Mouse (Mus musculus) kidney, adult 9 months (tissue): ENCODE results near the gene Yy1.

Source experiments
- DNase-seq: peaks from one replicate; pipeline ENCODE4 v3.0.0; 2022

Gene Yy1

DNA sequence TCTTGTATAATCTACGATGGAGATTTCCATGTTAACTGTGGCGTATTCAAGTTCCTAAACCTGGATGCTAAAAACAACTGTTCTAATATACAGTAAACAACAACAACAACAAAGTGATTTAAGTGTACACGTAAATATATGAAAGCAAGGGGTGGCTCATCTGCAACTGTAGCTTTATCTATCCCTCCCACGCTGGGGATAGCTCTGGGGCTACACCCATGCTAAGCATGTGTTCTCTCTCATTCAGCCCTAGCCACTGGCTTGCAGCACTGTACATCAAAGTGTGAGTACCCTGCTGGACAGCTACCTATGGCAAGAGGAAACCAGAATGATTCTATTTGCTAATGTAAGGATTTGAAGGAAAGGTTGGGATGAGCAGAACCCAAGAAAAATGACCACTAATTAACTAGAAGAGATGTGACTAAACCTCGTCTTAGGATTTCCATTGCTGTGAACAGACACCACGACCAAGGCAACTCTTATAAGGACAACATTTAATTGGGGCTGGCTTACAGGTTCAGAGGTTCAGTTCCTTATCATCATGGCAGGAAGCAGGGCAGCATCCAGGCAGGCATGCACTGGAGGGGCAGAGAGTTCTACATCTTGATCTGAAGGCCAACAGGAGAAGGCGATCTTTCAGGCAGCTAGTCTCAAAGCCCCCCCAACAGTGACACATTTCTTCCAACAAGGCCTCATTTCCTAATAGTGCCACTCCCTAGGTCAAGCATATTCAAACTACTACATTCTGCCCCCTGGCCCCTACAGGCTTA is 12.5 kb upstream of the Yy1 start:
- no peak for DNase-seq

DNA sequence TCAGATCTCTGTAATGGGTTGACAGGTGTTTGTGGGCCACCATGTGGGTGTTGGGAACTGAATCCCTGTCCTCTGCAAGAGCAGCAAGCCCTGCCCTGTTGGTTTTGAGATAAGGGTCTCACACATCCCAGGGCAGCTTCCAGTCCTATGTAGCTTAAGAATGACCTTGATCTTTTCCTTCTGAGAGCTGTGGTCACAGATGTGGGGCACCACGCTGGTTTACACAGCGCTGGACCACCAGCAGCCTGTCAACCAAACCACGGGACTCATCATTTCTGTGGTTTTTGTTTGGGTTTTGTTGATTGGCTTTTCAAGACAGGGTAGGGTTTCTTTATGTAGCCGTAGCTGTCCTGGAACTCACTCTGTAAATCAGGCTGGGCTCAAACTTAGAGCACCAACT is 7.6 kb upstream of the Yy1 start:
- DNase-seq, result no peak

DNA sequence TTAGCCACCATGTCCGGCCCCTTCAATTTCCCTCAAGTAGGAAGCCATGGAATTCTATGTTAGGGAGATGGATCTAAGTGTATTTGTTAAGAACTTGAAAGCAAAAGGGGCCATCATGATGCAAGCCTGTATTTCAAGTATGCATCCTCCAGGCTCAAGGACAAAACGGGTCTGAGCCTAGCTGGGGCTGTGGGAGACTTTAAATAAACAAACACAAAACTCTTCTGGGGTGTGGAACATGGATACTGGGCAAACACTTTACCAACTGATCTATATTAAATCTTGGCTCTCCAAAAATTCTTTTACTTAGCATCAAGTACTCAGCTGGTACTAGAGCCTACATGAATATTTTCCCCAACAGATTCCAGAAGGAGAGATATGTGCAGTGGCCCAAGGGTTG is 5.4 kb upstream of the Yy1 start:
- no peak for DNase-seq

DNA sequence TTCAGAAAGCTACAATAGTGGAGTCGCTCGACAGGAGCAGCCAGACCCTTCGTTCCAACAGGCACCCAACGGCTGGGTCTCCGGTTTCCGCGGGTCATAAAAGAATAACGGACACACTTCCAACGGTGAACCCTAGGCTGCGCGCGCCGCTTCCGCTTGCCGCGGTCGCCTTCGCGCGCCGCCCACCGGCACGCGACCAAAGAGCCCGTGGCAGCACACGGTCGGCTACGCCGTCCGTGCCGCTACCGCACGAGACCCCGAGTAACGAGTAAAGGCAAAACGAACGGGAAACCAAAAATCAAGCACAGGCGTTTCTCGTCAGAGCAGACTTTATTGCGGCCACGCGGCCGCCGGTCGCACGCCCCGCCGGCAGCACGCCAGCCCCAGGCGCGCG is 624 bp upstream of the Yy1 start:
- peak; percentile 83 for DNase-seq

DNA sequence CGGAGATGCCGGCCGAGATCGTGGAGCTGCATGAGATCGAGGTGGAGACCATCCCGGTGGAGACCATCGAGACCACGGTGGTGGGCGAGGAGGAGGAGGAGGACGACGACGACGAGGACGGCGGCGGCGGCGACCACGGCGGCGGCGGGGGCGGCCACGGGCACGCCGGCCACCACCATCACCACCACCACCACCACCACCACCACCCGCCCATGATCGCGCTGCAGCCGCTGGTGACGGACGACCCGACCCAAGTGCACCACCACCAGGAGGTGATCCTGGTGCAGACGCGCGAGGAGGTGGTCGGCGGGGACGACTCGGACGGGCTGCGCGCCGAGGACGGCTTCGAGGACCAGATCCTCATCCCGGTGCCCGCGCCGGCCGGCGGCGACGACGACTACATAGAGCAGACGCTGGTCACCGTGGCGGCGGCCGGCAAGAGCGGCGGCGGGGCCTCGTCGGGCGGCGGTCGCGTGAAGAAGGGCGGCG is 724 bp downstream of the Yy1 start:
- DNase-seq, result peak; percentile 35

DNA sequence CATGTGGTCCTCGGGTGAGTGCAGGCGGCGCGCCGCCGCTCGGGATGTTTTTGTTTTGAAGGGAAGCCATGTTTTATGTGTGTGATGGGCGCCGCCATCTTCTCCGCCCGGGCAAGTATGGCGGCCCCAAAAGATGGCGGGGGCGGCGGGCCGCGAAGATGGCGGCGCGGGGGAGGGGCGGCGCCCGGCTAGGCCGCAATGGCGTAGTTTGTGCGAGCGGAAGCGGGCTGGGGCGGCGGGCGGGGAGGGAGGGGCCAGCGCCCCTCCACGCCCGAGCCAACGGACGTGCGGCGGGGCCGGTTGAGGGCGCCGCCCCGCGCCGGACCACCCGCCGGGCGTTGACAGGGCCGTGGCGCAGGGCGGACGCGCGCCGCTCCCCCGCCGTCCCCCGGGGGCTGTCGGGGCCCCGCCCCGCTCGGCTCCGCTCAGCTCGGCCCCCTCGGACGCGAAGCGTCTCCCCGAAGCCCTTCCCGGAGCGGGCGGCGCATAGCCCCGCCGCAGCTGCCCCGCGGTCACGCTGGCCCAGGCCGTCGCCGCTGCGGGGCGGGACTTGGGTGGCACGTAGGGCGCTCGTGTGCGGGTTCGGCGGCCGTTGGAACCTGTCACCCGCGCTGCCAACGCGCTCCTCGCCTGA is 1.4 kb downstream of the Yy1 start:
- peak; percentile 78 for DNase-seq

DNA sequence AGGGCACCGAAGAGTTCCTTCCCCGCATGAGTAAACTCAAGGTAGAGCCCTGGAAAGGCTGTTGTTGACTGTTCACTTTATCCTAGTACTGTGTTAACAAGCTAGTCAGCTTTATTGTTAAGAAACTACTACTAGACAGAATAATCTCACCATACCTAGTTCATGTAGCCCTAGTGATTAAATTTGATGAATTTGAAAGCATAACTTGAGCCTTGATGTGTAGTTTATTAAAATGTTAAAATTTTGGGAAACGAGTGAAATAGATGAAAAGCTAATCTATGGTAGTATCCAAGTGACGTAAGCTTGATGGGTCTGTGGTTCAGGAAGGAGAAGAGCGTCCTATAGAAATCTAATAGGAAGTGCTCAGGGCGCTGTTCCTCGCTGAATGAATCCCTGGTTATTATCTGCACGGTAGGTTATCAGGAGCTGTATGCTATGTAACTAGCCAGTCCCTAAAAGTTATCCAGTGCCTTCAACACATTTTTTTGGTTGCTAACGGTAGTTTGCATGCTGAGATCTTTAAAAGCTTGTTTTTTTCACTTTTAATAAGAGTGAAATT is 2.3 kb downstream of the Yy1 start:
- peak; percentile 18 for DNase-seq

DNA sequence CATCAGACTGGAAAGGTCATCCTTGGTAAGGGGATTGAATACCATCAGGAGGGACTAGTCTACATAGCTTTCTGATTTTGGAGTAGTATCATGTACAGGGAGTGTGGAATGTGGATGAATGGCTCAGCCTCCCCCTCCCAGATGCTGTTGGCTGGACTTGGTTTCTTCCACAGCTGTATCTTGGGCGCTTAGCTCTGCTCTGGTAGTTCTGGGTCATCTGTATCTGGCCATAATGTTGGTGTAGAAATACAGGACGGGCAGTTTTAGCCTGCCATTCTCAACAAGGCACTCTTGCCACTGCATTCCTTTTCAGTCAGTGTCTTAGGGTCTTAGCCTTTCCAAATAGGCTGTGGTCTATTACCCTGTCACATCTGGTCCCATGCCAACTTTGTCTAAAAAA is 8.8 kb downstream of the Yy1 start:
- no peak for DNase-seq

DNA sequence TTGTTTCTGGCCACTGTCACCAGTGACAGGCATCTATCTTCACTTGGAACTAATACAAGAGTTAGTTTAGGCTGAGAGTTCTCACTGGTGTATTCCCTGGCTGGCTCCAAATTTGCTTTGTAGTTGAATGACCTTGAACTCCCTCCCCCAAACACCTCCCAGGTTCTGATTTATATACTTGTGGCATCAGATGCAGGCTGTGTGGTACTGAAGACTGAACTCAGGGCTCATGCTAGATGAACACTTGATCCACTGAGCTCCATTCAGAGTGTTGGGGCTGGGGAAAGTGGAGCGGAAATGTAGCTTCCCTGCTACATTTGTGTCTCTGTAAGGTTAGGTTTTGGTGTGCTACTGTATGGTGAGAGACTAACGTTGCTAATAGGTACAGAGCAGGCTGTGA is 11.6 kb downstream of the Yy1 start:
- no peak for DNase-seq

DNA sequence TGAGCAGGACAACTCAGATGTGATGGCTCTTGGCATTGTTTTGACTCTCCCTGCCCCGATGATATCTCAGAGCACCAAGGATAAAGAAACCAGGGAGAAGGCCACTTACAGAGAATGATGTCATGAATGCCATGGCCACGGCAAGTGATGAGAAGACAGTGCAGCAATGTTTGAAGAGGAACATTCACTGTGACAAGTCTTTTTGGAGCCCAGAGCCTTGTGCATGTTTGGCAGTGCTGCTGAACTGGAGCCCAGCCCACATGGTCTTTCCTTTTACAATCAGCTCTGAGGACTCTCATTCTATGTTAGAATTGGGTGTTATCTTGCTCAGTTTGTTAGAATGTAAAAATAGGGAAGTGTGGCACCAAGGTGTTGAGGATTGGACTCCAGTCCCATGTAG is 15.7 kb downstream of the Yy1 start:
- DNase-seq, result no peak

DNA sequence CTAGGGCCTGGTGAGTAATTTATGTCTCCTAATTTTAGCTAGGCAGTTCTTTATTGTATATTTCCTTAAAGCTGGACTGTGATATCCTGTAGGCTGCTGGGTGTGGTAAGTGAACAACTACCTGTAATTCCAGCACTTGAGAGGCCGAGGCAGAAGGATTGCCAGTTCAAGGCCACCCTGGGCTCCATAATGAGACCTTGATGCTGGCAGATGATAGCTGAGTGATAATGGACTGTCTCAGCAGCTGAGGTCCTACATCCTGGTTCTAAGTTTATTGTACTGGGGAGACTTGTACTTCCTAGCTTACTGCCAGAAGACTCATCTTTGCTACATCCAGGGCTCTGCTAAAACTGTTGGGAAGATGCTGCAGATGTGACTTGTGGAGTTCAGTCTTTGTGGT is 17.0 kb downstream of the Yy1 start:
- DNase-seq, result no peak

DNA sequence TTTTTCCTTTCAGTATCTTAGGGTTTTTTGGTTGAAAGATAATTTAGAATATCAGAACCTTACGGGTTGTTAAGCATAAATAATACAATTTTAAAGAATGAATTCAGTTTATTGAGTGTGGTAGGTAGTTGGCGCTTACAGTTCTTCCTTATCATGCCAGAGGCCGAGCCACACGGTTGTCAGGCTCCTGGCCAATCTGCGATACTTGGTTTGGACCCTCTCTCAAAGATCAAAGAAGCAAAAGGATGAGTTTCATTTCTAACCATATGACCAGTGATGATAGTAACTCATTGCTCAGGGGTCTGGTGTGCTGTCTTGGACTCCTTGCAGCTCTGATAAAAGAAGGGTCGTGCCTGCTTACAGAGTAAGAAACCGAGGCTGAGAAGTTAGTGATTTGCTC is 17.5 kb downstream of the Yy1 start:
- DNase-seq, result no peak

DNA sequence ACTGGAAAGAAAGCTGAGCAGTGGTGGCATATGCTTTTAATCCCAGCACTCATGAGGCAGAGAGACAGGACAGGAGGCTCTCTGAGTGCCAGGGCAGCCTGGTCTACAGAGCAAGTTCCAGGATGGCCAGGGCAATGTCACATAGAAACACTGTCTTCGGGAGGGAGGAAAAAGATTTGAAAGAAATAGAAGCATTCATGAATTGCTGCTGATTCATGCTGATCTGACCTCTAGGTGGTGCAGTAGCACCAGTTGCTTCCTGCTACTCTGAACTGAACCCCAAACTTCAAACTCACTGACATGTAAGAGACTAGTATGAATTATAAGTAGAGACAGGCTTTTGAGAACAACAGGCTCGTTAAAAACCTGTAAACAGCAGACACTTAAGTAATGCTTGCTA is 18.4 kb downstream of the Yy1 start:
- peak; percentile 52 for DNase-seq

DNA sequence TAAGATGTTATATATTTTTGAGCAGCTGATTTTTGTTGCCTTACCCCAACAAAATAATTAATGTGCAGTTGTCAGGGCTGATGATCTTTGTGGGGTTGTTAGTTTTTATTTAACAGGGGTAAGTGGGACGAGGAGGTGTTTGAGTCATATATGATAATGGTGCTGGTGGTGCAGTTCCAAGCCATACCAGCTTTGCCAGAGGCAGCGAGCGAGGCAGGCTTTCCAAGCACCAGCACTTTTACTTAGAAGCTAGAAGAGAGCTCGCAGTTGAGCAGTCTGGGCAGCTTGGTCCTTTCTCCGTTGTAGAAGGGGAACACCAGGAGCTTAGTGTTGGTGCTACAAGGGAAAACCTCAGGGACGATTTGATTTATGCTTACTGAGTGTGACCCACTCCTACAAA is 19.7 kb downstream of the Yy1 start:
- DNase-seq, result no peak

DNA sequence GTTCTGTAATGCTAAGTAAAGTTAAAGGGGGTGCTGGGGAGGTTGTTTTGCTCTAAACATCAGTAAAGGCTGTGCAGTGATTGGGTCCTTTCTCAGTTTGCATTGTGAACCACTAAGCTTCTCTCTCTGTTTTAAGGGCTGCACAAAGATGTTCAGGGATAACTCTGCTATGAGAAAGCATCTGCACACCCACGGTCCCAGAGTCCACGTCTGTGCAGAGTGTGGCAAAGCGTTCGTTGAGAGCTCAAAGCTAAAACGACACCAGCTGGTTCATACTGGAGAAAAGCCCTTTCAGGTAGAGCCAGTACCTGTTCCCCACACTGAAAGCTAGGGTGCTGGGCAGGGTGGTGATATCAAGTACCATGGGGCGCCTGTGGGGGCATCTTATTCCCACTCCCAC is 21.7 kb downstream of the Yy1 start:
- DNase-seq, result no peak

DNA sequence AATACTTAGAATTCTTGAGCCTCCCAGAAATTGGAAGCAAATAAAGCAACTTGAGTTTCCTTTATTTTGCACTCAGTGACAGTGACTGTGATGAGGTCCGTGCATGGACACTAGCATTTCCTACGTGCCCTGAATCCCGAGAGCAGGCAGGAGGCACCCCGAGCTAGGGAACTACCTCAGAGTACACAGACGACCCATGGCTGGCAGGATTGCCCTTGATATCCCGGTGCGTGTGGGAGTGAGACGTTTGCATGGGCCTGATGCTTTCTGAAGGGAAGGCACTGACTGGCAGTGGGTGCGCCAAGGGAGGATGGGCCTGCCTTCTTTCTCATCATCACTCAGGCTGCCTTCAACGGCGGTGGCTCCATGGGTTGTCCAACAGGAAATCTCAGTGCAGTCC is 23.8 kb downstream of the Yy1 start:
- DNase-seq, result no peak

DNA sequence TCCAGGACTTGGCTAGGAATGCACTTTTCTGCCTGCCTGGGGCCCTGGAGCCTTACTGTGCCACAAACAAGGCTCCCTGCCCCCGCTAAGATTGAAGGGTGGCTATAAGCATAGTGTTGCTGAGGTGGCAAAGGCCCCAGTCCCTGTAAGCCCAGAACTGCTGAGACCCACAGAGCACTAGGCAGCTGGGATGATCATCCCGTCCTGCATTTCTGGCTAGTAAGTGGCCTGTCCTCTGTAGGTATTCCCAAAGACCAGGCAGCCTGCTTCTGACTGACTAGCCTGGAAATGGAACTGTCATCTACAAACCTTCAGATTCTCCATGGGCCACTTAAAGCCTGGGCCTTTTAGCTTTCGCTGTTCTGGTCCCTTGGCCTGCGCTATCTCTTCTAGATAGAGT is 27.7 kb downstream of the Yy1 start:
- DNase-seq, result no peak

DNA sequence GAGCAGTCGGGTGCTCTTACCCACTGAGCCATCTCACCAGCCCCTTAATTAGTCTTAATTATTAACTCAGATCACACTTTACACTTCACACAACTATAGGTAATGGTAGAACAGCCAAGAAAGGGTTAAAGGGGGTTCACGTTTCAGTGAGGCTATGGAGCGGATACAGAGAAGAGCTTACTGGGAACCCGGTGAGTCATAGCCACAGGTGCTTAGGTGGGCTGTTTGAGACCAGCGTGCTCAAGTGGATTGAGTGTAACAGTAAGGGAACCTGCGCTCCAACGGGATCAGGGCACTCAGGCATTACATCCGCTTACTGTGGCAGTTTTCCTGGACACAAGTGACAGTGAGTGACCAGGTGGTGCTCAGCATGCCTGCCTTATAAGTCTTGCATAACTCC is 30.3 kb downstream of the Yy1 start:
- no peak for DNase-seq

DNA sequence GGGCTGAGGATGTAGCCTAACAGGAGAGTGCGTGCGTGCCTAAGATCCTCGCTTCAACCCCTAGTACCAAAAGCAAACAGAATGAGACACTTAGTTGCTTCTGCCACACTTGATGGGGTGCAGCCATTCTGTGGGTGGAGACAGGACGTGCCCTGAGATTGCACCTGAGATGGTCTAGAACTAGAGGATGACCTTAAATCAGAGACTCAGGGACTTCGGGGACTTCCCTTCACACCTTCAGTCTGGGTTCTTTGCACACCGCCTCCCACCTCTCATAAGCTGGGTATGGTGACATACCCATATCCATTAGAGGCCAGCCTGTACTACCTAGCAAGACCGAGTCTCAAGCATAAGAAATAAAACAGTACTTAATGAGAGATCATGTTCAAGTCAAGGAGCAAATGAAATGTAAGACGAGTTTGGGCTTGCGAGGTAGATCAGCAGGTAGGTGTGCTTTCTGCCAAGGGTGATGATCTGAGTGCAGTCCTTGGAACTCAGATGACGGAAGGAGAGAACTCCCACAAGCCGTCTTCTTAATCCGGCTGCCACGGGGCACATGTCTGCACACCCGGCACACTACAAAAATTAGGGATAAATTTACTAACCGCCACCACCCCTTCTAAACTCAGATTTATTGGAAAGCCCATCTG is 31.6 kb downstream of the Yy1 start:
- DNase-seq, result no peak

DNA sequence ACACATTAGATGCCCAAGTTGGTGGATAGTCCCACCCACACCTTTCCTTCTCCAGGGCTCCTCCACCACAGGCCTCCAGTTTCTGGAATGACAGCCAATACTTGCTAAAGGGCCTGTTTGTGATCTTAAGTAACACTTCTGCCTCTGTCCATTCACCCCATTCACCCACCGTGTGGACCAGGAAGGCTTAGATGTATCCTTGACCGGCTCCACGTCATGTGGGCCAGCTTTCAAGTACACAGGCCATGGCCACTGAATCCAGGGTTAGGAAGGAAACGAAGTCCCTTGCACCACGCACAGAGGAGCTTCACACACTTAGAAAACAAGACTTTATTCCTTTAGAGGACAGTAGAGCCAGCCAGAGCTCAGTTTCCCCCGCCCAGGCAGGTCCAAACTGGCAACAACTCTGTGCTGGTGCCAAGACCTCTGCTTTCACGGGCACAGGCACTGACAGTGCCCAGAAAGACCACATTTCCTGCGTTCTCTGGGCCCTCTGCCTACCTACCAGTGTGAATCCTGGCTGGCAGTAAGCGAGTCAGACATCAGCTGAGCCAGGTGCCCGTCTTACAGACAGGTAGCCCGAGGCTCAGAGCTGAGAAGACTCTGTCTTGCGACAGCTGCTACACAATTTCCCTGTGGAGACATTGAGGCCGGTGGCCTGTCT is 32.9 kb downstream of the Yy1 start:
- no peak for DNase-seq

DNA sequence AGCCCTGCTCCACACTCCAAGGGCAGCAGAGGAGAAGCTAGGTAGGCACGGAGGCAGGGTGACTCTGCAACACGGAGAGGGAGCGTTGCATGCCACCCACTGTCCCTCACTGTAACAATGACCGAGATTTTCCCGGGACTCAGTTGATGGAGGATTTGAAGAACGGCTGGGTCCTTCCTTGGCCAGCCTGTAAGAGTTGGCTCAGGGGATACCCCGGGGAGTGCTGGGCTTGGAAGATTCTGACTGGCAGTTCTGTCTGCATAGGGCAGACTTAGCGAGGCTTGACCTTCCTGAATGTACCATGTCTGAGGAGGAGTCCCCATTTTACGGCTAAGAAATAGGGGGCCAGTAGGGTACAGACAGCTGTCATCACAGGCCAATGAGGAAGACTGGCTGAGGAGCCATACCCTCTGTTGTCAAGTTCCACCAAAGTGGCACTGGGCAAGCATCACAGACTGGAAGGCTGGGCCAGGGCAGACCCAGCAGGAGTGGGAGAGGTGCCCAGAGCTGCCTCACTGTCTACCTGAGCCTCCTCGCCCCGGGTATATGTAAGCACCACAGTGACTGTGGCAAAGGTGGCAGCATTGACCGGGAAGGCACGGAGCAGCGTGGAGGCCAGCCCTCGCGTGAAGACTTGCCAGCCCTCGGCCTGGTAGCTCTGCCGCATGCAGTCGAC is 33.6 kb downstream of the Yy1 start:
- no peak for DNase-seq

DNA sequence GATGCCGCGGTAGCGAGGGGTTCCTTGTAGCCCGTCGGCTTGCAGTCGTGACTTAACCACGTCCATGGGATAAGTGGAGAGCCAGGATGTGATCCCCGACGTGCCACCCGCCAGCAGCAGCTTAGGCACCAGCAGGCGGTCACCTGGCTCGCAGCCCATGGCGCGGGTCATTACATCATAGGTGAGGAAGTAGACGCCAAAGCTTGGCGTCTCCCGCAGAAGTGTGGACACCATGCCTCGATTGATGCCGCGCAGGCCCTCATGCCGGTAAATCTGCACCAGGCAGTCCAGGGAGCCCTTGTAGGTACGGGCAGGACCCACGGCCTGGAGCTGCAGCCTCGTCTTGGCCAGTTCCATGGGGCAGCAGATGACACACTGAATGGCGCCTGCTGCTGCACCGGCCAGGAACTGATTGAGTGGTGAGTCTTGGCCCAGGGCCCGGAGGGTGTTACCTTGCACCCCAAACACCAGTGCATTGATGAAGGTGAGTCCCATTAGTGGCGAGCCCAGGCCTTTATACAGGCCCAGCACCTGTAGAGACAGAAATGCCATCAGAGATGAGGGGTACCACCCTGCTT is 34.3 kb downstream of the Yy1 start:
- no peak for DNase-seq

DNA sequence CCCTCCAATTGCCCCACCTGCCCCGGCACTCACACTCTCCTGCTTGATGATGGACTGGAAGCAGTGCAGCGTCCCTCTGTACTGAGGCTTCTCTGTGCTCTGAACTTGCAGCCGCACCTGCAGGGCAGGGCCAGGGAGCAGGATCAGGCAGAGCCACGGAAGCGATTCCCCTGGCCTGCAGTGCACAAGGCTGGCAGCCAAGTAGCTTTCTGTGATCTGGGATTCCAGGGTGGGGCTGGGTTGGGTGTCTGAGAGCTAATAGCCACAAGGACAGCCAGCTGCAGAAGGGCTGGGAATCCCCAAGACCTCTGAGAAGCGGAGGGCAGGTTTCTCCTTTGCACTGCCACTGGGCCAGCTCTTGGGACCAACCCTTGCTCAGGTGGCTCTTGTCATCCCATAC is 34.9 kb downstream of the Yy1 start:
- no peak for DNase-seq
